Mouse (Mus musculus) NIH3T3 (cell line): ENCODE measurements around the gene Usp22.
"Not testable (repeated sequence)": the region's sequence is repeated elsewhere in the genome, so short reads cannot be mapped to it uniquely, and the experiment has no call there.

Source experiments
- DNase-seq: peaks from one replicate; pipeline ENCODE4 v3.0.0-alpha.2; 2012; ENCODE audit warnings: low read depth

Gene Usp22

DNA sequence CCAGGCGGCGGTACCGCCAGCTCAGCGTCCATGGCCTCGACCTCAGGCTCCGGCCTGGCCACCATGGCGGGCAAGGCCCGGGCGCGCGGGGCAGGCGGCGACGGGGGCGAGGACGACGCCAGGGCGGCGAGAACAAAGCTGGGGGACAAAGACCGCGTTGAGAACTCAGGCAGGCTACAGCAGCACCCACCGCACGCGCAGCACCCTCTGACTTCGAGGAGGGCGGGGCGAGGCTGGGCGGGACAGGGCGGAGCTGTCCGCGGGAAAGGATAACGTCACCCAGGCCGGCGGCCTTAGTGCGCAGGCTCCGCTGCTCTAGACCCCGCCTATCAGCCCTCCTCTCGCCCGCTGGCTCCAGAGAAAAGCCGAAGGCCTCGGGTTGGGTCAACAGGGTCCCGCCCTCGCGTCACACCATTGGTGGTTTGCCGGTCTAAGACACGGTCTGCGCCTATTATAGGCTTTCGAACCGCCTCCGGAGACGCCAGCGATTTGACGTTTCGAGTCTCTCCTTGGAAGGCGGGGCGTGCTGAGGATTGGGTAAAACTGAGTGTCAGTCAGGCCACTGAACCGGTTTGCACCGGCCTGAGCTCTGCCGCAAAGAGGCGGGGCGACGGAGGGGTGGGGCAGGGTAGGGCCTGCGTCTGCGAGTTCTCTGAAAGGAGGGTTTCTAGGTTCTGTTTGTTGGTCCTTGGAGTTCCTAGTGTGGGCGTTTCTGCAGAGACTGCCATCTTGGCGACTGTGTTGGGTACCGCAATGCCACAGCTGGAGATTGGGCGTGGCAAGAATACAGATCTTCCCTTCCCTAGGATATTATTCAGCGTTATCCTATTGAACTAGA lies at the start of gene Usp22:
Usp22 (minus strand) TSS at position 235 of the 838 bp plus-strand sequence.
- DNase-seq = peak; percentile 100

DNA sequence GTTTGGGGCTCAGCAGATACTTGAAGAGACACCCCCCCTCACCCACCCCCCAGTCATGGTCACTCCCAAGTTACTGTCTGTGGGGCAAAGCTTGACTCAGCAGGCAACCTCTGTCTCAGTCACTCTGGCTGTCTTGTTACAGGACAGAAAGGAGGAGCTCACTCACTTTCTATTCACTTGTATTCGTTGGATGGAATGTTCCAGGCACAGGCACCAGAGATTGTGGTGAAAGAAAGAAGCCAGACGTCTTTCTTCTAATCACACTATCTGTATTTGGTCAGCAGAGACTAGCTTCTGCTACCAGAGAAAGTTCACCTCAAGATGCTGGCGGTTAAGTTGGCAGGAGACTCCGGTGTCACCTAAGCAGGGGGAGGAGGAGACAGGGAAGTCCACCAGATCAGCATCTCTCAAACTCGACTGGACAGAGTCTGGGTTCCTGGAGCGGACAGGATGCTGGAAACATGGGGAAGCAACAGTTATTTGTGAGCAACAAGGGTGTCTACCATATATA lies 49.4 kb upstream of the Usp22 start:
- DNase-seq = no peak

DNA sequence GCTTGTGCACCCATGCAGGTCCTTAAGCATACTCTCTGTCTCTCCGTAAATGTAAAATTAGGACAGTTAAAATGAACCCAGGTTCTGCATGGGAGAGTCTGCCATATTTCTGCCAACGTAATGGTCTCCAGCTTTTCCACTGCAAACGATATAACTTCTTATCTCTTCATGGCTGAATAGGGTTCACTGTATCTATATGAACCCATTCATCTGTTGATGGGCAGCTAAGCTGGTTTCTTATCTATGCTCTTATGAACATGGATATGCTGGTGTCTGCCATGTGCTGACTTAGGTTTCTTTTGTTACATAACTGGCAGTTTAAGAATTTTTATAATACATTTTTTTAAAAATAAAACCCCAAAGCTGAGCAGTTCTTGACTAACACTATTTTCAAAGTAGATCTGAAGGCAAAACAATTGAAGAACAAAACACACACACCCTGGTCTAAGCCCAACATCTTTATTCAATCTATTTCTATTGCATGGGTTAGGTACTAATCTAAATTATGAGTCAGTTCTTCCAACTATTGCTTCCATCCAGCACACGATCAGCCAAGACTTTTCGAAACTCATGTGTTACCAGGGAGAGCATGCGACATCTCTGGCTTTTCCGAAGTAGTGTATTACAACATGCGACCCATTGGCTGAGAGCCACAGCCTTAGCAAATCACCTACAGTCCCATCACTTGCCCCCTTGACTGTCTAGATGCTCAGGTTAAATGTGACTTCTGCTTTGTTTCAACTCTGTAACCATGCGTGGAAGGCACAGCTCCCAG lies 48.3 kb upstream of the Usp22 start:
- DNase-seq = peak; percentile 80

DNA sequence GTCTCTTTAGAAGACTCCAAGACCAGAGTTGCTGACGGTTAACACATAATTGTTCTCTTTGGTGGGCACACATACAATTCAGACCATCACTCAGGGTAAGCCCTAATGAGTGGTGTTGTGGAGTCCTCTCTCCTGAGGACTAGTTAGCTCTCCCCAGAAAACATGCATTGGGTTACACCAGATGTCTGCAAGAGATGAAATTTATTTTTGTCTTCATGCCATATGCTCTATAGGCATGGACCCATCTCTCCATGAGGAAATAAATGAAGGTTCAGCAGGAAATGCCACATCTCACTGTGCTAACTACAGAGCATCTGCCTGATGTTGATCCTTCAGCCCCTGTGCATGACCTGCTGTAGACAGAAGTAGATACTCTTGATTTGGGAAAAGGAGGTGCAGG lies 47.2 kb upstream of the Usp22 start:
- no peak for DNase-seq

DNA sequence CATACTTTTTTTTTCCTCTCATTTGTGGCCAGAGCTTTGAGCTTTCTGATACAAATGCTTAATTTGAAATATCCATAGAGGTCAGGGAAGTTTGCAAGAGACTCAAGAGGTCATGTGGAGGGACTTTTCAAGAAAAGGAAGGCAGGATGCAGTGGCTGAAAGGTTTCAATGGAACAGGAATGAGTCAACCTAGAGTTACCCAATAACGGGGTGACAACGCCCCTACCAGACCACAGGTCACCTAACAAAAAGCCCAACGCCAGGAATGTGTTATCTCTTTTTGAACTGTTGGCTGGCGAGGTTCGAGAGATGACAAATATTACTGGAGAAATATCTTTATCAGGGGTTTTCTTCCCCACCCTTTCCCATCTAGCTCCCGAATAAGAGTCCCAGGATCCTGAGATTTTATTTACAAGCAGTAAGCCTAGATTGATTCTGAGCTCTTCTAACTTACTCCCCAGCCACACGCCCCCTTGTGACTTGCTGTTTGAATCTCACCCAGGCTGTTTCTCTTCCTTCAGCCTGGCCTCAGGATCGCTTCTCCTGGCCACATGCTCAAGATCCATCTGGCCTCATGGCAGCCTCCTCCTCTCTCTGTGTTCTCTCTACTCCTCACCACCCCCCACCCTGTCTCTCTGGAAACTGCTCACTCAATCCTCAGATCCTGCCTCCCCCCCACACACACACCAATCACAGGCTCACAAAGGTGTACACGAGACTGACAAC lies 45.5 kb upstream of the Usp22 start:
- DNase-seq = peak; percentile 60

DNA sequence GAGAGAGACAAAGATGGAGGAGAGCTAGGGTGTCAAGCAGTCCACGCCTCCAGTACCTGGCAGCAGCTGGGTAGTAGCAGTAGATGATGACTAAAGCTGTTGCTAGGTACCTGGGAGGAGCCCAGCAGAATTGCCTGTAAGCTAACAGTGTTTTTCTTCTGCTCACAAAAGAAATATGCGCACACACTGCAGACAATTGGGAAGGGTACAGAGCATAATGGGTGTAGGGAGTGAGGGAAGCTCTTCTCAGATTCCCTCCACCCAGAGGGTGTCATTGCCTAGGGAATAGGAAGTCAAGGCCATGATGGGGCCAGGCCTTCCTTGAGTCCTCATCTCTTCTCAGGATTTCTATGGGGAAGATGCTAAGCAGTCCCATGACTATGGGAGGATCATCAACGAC lies 41.1 kb upstream of the Usp22 start:
- DNase-seq = no peak

DNA sequence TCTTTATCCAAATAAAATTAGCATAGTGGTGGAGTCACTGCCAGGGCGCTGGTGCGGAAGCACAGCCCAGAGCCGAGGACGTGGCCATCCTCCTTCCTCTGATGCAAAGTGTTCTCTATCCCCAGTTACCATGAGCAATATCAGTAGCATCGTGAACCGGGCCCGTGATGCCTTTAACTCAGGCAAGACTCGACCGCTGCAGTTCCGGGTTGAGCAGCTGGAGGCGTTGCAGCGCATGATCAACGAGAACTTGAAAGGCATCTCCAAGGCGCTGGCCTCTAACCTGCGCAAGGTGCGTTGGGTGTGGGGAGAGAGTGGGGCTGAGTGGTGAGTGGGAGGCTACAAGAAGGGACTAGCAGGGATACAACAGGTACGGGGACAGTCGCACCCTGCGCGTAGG lies 37.2 kb upstream of the Usp22 start:
- no peak for DNase-seq

DNA sequence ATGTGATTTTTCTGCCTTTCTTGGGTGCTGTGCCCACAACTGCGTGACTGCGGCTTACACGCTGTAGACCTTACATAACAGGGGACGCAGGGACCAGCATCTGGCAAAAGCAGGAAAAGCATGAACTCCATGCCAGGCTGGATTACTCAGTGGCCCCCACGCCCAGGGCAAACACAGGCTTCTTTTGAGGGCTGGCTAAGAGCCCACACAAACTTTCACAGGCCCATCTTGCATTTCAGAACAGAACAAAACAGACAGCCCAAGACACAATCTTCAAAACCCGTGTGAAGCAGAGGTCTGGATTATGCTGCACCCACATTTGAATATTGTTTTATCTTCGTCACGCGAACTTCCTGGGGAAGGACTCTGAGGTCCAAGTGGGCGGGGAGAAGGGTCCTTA lies 33.5 kb upstream of the Usp22 start:
- DNase-seq = peak; percentile 72

DNA sequence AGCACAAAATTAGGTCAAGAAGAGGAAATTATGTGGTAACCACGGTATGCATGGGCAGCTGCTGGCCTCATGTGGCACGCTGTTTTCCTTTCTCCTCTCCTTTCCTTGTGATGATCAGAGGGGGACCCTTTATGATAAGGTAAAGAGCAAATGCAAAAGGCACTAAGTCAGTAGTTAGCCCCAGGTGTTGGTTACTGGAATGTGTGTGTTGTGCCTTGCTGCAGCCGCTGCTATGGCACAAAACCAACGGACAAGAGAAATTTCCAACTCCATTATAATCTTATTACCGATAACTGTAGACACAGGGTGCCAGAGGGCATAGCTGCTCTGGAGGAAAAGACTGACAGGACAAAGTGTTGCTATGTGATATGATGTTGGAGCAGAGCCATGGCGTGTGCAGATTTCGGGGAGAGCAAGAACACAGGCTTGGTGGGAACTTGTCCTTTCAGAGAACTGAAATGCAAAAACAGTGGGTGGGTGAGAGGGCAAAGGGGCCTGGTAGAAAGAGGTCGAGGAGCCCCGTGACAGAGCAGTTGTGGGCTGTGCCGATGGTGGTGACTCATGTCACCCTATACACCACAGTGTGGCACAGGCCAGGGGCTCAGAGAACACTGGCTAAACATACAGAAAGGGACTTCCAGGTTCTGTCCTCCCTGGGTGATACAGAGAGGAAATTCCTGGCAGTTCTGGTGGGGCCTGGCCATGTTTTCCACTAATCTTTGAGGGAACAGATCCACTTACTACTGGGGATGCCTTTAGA lies 32.8 kb upstream of the Usp22 start, which contains the start of gene Aldh3a1:
Aldh3a1 (plus strand) TSS at position 51 of the 760 bp plus-strand sequence.
- no peak for DNase-seq

DNA sequence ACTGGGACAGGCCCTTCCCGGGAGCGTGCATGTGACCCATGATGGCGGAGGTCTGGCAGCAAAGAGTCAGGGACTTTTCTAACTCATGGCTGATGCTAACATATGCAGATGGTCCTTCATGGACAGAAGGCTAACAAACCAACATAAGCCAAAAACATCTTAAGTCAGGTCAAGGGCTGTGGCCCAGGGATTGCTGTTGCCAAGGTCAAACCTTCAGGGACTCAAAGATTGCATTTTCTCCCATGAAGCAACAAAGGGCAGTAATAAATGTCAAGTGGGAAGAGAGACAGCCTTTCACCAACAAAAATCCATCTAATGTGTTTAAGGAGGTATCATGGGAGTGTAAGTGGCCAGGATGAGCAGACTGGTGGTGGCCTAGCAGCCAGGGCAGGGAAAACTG lies 31.3 kb upstream of the Usp22 start:
- no peak for DNase-seq

DNA sequence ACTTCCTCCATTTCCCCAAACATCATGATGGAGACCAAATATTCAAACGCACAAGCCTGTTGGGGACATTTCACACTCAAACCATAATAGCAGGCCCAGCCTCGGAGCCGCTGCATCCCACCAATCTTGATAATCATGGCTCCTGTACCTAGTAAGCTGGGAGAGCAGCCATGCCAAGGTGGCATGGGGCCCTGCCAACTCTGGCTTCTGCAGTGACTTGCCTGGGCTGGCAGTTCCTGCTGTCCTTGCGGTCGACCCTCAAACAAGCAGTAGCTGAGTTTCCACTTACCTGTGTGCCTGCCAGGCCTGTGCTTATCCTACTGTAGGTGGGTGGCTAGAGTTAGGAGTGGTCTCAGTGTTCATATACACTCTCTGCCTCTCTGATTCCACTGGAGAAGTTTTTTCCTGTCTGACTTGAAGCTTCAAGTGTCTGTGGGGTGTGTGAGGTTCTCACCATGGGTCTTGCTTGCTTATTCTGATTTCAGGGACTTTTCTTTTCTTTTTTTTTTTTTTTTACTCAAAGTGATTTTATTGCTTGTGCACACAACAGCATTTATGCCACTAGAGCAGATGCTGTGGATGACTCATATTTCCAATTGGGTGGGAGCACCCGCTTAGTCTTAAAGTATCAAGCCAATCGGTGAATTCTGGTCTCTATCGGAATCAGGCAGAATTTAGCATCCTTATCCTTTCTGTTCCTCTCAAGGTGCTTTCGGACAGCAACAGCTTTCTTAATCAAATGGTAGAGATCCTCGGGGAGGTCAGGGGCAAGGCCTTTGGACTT lies 30.5 kb upstream of the Usp22 start:
- DNase-seq = no peak

DNA sequence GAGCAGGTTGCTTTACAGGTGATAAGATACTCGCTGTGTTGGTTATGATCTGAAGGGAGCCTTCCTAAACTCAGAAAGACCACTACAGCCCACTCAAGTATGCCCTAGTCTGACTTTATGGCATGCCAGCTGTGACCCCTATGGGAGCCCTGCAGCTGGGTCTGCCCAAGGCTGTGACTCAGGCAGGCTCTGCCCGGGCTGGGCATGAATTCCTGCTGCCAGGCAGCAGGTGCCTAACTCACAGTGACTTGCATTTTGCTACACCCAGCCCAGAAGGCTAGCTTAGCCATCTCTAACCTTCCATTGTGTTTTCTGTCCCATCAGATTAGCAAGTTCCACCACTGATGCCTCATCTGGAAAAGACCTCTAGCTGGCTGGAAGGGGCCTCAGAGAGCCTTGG lies 28.0 kb upstream of the Usp22 start:
- DNase-seq = no peak

DNA sequence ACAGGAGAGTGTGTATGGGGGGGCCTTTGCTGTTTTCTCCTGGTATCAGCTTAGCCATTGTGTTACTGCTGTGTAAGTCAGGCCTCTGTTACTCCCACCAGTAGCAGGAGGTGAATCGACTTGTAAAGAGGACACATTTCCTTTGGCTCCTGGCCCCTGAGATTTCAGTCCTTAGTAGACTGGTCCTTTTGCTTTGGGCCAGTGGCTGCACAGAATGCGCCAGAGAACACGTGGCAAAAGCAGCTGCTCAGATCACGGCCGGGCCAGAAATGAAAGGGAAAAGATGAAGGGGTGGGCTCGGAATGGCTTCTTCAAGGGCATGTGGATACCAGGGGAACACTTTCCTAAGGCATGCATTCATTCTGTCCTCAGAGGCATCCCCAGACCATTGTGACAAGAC lies 27.3 kb upstream of the Usp22 start:
- no peak for DNase-seq

DNA sequence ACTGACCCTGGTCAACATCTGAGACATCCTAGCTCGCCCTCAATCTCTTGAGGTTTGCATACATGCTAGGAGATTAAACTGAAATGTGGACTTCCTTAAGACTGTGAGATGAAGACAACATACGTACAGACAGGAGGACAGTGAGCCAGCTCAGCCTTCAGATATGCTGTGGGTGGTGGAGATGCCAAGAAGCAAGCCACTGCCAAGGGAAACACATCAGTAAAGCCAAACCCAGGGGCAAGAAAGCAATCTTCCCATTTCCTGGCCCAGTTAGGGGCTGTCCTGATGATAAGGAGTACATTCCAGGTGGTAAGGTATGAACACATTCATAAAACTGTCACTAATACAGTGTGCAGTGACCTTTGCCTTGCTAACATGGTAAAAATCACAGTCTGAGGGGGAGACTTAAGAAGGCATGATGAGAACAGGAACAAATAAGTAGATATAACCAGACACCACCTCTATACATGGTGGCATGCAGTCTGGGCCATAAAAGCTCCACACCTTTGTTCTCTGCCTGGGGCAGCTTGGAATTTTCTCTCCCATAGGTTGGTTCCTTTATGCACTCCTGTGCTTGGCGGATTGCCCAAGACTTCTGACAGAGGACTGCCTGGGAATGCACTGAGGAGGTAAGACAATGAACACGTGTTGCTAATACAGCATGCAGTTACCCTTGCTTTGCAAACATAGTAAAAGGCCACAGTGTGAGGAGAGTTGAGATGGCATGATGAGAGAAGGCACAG lies 24.9 kb upstream of the Usp22 start:
- DNase-seq = peak; percentile 51

DNA sequence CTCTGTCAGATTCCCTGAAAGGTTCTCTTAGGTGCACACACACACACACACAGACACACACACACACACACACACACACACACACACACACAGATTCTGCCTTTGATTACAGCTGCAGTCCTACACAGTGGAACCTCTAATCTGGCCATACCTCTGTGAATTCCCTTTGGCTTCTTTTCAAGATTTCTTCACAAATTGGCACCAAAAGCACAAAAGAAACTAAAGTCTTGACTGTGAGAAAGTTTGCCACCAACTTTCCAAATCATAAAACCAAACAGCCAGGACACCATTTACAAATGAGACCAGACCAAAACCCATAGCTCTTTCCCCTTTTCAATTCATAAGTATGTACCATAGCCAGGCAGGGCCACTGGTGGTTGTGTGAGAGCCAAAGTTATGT lies 23.1 kb upstream of the Usp22 start:
- DNase-seq = peak; percentile 14

DNA sequence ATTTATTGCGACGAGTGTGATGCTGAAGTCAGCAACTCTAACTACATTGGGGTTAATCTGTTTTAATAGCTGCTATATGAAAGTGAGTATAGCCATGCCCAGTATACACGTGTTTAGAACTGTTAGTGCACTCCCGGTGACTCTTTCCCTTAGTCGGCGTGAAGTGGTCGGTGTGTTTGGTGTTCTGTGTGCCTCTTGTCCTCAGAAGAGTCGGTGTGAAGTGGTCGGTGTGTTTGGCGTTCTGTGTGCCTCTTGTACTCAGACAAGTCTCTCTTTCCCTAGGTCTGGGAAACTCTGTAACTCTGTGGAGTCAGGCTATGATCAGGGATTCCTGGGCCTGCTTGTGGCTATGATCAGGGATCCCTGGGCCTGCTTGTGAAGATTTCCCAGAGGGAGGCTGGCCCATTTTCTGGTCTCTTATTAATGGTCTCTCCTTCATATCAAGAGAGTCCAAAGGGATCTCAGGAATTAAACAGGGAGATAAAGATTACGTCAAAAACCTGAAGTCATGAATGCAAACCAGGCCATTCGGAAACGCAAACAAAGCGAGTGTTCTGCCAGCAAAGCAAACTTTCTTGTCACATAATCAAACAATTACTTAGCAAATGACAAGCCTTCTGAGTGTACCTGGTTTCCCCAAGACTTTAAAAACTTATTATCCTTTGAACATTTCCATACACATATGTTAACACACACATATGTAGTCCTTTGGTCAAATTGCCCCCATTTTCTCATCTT lies 21.9 kb upstream of the Usp22 start:
- no peak for DNase-seq

DNA sequence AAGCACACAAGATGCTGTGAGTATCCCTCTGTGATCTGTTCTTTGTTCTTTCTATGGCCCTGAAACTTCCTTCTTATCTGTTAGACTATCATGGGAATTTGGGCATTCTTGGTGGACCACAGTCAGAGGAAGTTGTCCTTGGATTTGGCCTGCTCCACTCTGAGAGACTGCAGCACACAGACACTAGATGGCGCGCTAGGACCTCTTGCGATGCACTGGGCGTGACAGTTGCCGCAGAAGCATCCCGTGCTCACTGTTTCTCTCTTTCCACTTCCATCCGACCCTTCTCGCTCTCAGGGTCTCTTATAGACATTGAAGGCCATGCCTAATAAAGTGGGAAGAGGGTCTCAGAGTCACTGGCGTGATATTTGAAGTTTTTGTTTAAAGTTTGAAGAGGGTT lies 18.5 kb upstream of the Usp22 start:
- DNase-seq = peak; percentile 89

DNA sequence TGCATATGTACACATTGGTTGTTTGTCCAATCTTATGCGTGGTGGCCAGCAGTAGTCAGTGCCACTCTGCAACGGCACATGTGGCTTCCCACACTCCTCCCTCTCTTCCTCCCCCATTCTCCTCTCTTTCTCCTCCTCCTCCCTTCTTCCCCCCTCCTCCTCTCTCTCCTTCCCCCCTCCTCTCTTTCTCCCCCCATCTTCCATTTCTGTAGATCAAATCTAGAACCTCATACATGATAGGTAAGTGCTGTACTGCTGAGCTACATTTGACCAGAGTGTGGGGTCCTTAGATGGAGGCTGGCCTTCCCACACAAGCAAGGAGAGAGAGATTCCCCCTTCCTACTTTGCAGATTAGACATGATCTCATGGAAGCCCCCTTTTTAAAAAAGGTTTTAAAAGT lies 17.9 kb upstream of the Usp22 start:
- no peak for DNase-seq

DNA sequence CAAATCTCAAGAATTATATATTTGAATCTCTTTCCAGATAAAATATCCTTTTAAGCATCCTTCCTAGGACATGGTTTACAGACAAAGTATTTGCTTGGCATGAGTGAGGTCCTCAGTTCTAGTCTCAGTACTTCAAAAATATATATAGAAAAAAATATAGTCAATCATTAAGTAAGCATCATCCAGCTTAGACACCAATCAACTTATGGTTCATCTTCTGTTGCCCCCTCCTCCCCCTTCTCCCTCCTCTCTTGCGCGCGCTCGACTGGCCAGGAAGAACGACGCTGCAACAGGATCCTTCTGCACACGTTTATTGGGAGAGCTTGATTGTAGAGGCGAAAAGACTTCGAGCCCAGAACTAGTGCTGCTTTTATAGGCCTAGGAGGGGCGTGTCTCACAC lies 17.3 kb upstream of the Usp22 start:
- not testable (repeated sequence) for DNase-seq
